Mouse (Mus musculus) heart, embryonic 16.5 days (tissue): ENCODE data around the gene Vgll4. TPM values are rescaled to one million over a fixed set of nuclear protein-coding genes. Genes with fewer than 3 reads are reported as not detected.
A peak's percentile ranks its signal among the peaks of the same experiment; 100 is the strongest.

Experiments used
- ATAC-seq: fragments of 200-750 bp; cut with Nextera tagmentation; replicated peaks from 2 replicates; pipeline ENCODE4 v1.8.0; 2017; ENCODE audit warnings: moderate number of reproducible peaks; ENCODE audit not compliant: insufficient read depth, low FRiP score; ENCODE audit errors: extremely low read depth
- H3K27ac ChIP-seq: fragments of 300-500 bp; sonication (generic); 2 replicates; pipeline ENCODE4 v1.5.1; 2014; ENCODE audit warnings: mild to moderate bottlenecking, low read length, control low read depth, moderate library complexity
- H3K27me3 ChIP-seq: fragments of 300-500 bp; sonication (generic); 2 replicates; pipeline ENCODE4 v1.6.1; 2014; ENCODE audit warnings: low read length, mixed read lengths; ENCODE audit not compliant: control insufficient read depth, insufficient read depth
- H3K36me3 ChIP-seq: fragments of 300-500 bp; sonication (generic); 2 replicates; pipeline ENCODE4 v1.6.1; 2014; ENCODE audit not compliant: control insufficient read depth, insufficient read depth
- H3K4me1 ChIP-seq: fragments of 300-500 bp; sonication (generic); 2 replicates; pipeline ENCODE4 v1.6.1; 2014; ENCODE audit warnings: low read length, mixed read lengths; ENCODE audit not compliant: control insufficient read depth, insufficient read depth
- H3K4me2 ChIP-seq: fragments of 300-500 bp; sonication (generic); 2 replicates; pipeline ENCODE4 v1.6.1; 2014; ENCODE audit warnings: low read depth, mild to moderate bottlenecking, control low read depth, low read length
- H3K4me3 ChIP-seq: fragments of 300-500 bp; sonication (generic); 2 replicates; pipeline ENCODE4 v1.5.1; 2014; ENCODE audit warnings: mild to moderate bottlenecking, control low read depth, low read length
- H3K9ac ChIP-seq: fragments of 300-500 bp; sonication (generic); 2 replicates; pipeline ENCODE4 v1.6.1; 2014; ENCODE audit warnings: low read length, control low read depth
- H3K9me3 ChIP-seq: fragments of 300-500 bp; sonication (generic); replicated peaks from 2 replicates; pipeline ENCODE4 v1.6.1; 2016; ENCODE audit warnings: low read length; ENCODE audit not compliant: control insufficient read depth
- WGBS: fragments of 180-500 bp; shearing (Covaris S2); extraction: QIAGEN DNeasy Blood & Tissue Kit; methylation state at CpG from one replicate; pipeline ENCODE4 v1.1.7; 2014; 5-methylcytosine and 5-hydroxymethylcytosine counted together
- polyA plus RNA-seq: library from polyadenylated mRNA; unstranded; fragments of >200 nt; fragmentation: Nextera tagmentation; extraction: Ambion mirVana; gene quantifications from 2 replicates; pipeline ENCODE4 v1.2.1, GENCODE M21; 2015

Gene Vgll4
- polyA plus RNA-seq, 1 experiment from 2014 or later, result 65.3 TPM

DNA sequence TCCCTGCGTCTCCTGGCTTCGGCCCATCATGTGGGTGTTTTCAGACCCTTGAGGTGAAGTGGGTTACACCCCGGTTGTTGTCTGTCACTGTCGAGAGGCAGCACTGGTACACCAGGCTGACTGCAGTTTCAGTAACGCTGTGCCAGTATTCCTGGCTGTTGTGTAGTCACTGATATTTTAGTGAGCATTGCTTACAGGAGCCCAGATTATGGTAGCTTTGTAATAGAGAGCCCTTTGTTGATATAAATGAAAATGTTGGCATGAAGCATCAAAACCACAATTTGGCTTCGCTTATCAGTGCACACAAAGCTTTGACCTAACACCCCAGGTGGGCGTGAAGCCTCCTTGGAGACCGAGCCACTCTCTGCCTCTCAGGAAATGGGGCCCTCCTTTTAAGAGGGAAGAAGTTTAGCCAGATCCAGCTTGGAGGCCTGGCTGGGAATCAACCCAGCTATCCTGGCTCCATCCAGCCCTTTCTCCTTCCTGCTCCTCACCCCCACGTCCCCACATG lies 149.8 kb downstream of the Vgll4 start:
- Histone ChIP-seq H3K4me3 (no peak overlapping the region), H3K27me3 (no peaks in the 10 kb centered on the region), H3K4me2 (no peak overlapping the region), H3K4me1 (peaks cover 22% of the 10 kb centered on the region), H3K9me3 (peaks cover 6% of the 10 kb centered on the region), H3K36me3 (no peaks in the 10 kb centered on the region), H3K9ac (no peak overlapping the region), H3K27ac (peak overlapping the region; percentile 61)
- WGBS, result 43% methylated on average over 9 of the region's 9 CpGs
- peak; percentile 34 for ATAC-seq

DNA sequence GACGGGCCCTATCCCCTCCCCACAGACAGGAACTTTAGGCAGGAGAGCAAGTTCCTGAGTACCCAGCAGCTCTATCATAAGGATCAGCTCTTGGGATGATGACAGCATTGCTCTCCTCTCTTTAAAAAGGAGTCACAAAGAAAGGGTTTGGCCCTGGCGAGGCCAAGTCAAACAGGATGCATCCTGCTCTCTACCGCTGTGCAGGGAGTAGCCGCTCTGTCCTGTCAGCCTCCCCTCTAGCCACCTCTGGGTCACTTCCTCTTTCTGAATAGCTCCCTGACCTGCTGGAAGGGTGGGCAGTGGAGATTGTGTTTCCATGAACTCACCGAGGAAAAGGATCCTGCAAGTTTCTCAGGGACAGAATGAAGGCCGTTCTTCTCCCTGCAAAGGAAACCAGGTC lies 151.3 kb downstream of the Vgll4 start:
- peaks cover 22% of the 10 kb centered on the region for H3K4me1 ChIP-seq

DNA sequence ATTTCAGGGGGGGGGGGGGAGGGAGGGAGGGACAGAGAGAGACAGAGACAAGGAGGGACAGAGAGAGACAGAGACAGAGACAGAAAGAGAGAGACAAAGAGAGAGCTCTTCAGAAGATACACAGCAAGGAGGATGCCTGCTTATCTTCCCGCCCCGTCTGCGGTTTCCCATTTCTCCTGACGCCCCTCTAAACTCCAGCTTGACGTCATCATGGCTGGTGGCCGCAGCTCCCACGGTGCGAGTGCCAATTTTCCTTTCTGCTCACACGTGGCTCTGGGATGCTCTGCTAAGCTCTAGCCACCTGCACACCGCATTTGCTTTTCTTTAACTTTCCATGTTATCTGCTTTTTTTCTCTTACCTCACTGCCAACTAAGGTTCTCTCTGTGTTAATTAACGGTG lies 151.8 kb downstream of the Vgll4 start:
- Histone ChIP-seq H3K4me2 (peak overlapping the region; percentile 14; the same call in 1 of the 2 replicates), H3K9ac (no peak overlapping the region), H3K9me3 (peaks cover 7% of the 10 kb centered on the region), H3K4me1 (peaks cover 22% of the 10 kb centered on the region), H3K4me3 (no peak overlapping the region), H3K36me3 (no peaks in the 10 kb centered on the region), H3K27ac (peak overlapping the region; percentile 73), H3K27me3 (no peaks in the 10 kb centered on the region)
- peak; percentile 42; the same call in 1 of the 2 replicates for ATAC-seq
- 17% methylated on average over 11 of the region's 11 CpGs for WGBS

More for the DNA sequence above, 151.3 kb downstream of the Vgll4 start:
- H3K9me3 ChIP-seq, result peaks cover 9% of the 10 kb centered on the region
- 46% methylated on average over 6 of the region's 6 CpGs for WGBS
- H3K9ac ChIP-seq, result no peak overlapping the region
- H3K36me3 ChIP-seq, result no peaks in the 10 kb centered on the region
- H3K27ac ChIP-seq, result peak overlapping the region; percentile 73
- H3K4me3 ChIP-seq, result no peak overlapping the region
- peak; percentile 77 for ATAC-seq
- no peaks in the 10 kb centered on the region for H3K27me3 ChIP-seq
- no peak overlapping the region for H3K4me2 ChIP-seq

DNA sequence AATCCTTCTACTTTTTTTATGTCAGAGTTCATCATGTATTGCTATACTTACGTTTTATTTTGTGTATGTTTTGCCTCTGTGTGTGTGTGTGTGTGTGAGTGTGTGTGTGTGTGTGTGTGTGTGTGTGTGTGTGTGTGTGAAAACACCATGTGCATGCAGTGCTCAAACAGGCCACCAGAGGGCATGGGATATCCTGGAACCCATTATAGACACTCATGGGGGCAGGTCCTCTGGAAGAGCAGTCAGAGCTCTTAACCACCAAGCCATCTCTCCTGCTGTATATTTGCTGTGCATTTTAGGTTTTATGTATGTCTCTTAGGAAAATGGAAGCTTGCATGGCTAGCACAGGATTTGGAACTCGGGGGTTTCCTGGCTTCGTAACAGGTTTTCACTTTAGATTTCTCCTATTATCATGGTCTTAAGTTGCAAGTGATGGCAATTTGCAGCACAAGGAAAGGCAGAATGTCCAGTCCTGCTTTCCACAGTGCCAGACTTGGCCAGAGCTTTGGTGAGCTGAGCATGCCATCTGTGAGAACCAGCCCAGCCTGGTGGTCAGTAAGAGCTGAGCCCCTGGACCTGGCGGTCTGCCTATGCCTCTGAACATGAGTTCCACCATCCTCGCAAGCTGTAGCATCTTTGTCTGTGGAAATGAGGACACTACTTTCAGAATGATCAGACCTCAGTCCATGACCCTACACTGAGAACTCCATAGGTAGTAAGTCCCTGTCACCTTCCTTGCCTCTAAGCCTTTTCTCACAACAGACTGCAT lies 154.7 kb downstream of the Vgll4 start:
- Histone ChIP-seq H3K36me3 (no peaks in the 10 kb centered on the region), H3K9ac (no peak overlapping the region), H3K9me3 (0 out of 2 replicates have a peak, but pooled peaks cover 3% of the 10 kb centered on the region), H3K4me2 (no peak overlapping the region), H3K4me3 (no peak overlapping the region), H3K27me3 (no peaks in the 10 kb centered on the region), H3K4me1 (peaks cover 13% of the 10 kb centered on the region), H3K27ac (no peak overlapping the region)
- WGBS, result 96% methylated on average over 5 of the region's 5 CpGs
- ATAC-seq, result no peak

DNA sequence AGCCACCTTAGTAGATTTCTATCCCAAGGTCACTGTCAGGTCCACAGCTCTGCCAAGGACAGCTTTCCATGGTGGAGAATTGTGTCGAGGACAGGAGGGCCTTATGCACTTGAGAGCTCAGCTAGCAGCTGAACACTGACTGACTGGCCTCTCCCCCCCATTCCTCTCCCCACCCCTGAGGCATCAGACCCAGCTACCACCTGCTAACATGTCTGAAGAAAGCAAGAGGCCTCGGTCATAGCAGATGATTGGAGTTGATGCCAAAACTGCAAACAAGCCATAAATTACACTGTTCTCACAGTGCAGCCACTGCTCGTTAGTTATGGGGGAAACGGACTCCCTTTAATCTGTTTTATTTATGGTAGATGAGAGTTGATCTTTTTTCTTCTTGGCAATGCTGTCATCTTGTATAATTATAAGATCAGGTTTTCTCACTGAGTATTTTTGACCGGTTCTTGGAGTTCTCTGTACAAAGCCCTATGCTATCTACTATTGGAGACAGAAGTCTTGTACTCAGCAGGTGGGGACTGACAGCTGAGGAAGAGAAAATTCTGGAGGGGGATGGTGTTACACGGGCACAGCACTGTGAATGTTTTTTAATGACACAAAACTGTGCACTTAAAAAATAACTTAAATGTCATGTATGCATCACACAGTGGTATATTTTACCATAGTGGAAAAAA lies 155.5 kb downstream of the Vgll4 start:
- WGBS, result 69% methylated on average over 6 of the region's 6 CpGs
- no peak overlapping the region for H3K27ac ChIP-seq

DNA sequence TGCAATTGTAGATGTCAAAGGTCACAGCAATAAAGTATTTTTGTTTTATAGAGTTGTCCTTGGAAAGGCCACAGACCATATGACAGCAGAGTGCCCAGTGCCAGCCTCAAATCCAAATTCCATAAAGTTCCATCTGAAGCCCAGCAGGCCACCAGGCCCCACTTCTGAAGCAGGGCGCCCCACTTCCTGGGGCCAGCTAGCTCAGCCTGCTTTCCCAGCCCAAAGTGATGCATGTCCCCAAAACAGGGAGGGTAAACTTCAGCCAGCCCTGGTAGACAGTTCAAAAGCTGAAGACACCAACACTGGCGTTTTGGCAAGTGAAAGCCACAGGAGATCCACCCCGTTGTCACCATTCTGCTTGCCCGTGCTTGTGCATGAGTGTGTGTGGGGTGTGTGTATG lies 157.0 kb downstream of the Vgll4 start:
- no peak overlapping the region for H3K4me3 ChIP-seq
- 76% methylated on average over 4 of the region's 4 CpGs for WGBS
- H3K36me3 ChIP-seq, result no peaks in the 10 kb centered on the region
- H3K9me3 ChIP-seq, result 0 out of 2 replicates have a peak, but pooled peaks cover 3% of the 10 kb centered on the region
- no peak for ATAC-seq
- peaks cover 3% of the 10 kb centered on the region; the same call in 1 of the 2 replicates for H3K4me1 ChIP-seq
- H3K4me2 ChIP-seq, result no peak overlapping the region
- H3K9ac ChIP-seq, result no peak overlapping the region
- no peaks in the 10 kb centered on the region for H3K27me3 ChIP-seq
- peak overlapping the region; percentile 15; the same call in 1 of the 2 replicates for H3K27ac ChIP-seq

More for the DNA sequence above, 155.5 kb downstream of the Vgll4 start:
- Histone ChIP-seq H3K4me1 (peaks cover 8% of the 10 kb centered on the region), H3K9me3 (0 out of 2 replicates have a peak, but pooled peaks cover 3% of the 10 kb centered on the region), H3K27me3 (no peaks in the 10 kb centered on the region), H3K9ac (no peak overlapping the region), H3K36me3 (no peaks in the 10 kb centered on the region), H3K4me3 (no peak overlapping the region), H3K4me2 (no peak overlapping the region)
- ATAC-seq, result no peak

DNA sequence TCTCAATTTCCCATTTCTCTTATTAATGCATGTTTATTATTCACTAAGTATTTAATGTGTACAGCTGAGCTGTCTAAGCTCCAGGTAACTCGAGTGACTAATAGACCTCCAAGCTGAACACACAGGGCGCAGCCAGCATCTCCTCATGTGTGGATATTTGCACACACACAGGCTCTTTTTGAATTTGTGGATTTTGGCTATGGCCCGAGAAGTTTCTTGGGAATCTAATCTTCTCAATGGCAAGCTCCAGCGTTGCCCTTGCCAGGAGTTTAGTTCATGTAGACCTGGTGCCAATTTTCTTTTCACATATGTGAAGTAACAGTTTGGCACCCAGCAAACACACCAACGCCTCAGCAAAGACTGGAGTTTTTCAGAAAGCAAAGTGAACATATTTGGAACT lies 157.5 kb downstream of the Vgll4 start:
- 0 out of 2 replicates have a peak, but pooled peaks have one; percentile 24 for ATAC-seq
- peaks cover 3% of the 10 kb centered on the region; the same call in 1 of the 2 replicates for H3K4me1 ChIP-seq
- H3K9me3 ChIP-seq, result 0 out of 2 replicates have a peak, but pooled peaks cover 3% of the 10 kb centered on the region
- WGBS, result 68% methylated on average over 5 of the region's 5 CpGs
- no peak overlapping the region for H3K27ac ChIP-seq
- H3K27me3 ChIP-seq, result no peaks in the 10 kb centered on the region
- no peaks in the 10 kb centered on the region for H3K36me3 ChIP-seq
- no peak overlapping the region for H3K4me2 ChIP-seq
- H3K9ac ChIP-seq, result no peak overlapping the region
- H3K4me3 ChIP-seq, result no peak overlapping the region
